Mouse (Mus musculus) olfactory bulb, adult 2 months (tissue): ENCODE data around the gene Cenpe. TPM values are rescaled to one million over a fixed set of nuclear protein-coding genes. Genes with fewer than 3 reads are reported as not detected.

ENCODE experiments used
- H3K27ac ChIP-seq: fragments of 200-500 bp; 2 replicates; pipeline ENCODE4 v1.5.1; 2012; ENCODE audit warnings: low read depth, low read length; ENCODE audit not compliant: insufficient read depth
- H3K4me1 ChIP-seq: fragments of 200-500 bp; 2 replicates; pipeline ENCODE4 v1.6.1; 2012; ENCODE audit warnings: low read length; ENCODE audit not compliant: control insufficient read depth, insufficient read depth
- H3K4me3 ChIP-seq: fragments of 200-500 bp; 2 replicates; pipeline ENCODE4 v1.5.1; 2012; ENCODE audit warnings: mild to moderate bottlenecking, low read depth, low read length, moderate library complexity; ENCODE audit not compliant: insufficient read depth
- CTCF ChIP-seq: fragments of 200-500 bp; IDR thresholded peaks from 2 replicates; pipeline ENCODE4 v1.5.1; 2012; ENCODE audit warnings: low read depth, mild to moderate bottlenecking, low read length, moderate library complexity; ENCODE audit not compliant: insufficient read depth
- POLR2A ChIP-seq: fragments of 200-500 bp; IDR thresholded peaks from 2 replicates; pipeline ENCODE4 v1.6.1; 2012; ENCODE audit warnings: mild to moderate bottlenecking, low read depth, low read length, moderate library complexity; ENCODE audit not compliant: insufficient read depth
- WGBS: fragments of 180-500 bp; shearing (Covaris S2); methylation state at CpG from one replicate; pipeline ENCODE4 v1.1.7; 2018; 5-methylcytosine and 5-hydroxymethylcytosine counted together
- polyA plus RNA-seq: library from polyadenylated mRNA; stranded (reverse); fragments of >200 nt; gene quantifications from 2 replicates; pipeline ENCODE4 v1.2.4, GENCODE M21; 2012; ENCODE audit warnings: low replicate concordance; ENCODE audit not compliant: missing spikeins, insufficient read depth, insufficient read length

Cenpe gene
- polyA plus RNA-seq, 1 experiment: 38.3 TPM

GRCm38 (mm10) chr3:135273047-135273446, 60.7 kb downstream of the Cenpe start:
- TF ChIP-seq POLR2A: no peak
- TF ChIP-seq CTCF: no peak
- H3K4me1 ChIP-seq: no peaks in the 10 kb centered on the region
- H3K27ac ChIP-seq: no peak overlapping the region
- H3K4me3 ChIP-seq: no peak overlapping the region
- WGBS: 87% methylated on average over 13 of the region's 13 CpGs

DNA sequence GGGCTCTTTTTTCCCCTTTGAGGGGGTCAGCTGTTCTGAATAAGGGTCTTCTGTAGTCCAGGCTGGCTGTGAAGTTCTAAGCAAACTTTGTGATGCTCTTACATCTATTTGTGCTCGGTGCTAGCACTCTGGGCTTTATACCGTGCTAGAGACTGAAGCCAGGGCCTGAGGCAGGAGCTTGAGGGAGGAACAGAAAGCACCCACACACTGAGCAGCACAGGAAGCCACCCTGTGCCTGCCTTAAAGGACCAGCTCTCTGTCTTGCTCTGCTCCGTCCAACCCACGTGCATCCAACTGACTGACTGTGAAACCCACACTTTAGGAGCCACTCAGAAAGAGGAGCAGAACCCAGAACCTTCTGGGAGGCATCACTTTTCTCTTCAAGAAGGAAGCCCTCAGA, 67.8 kb downstream of the Cenpe start:
- no peak for TF ChIP-seq POLR2A
- TF ChIP-seq CTCF: no peak
- Histone ChIP-seq H3K4me1 (no peaks in the 10 kb centered on the region), H3K27ac (no peak overlapping the region), H3K4me3 (no peak overlapping the region)
- 80% methylated on average over 4 of the region's 4 CpGs for WGBS

DNA sequence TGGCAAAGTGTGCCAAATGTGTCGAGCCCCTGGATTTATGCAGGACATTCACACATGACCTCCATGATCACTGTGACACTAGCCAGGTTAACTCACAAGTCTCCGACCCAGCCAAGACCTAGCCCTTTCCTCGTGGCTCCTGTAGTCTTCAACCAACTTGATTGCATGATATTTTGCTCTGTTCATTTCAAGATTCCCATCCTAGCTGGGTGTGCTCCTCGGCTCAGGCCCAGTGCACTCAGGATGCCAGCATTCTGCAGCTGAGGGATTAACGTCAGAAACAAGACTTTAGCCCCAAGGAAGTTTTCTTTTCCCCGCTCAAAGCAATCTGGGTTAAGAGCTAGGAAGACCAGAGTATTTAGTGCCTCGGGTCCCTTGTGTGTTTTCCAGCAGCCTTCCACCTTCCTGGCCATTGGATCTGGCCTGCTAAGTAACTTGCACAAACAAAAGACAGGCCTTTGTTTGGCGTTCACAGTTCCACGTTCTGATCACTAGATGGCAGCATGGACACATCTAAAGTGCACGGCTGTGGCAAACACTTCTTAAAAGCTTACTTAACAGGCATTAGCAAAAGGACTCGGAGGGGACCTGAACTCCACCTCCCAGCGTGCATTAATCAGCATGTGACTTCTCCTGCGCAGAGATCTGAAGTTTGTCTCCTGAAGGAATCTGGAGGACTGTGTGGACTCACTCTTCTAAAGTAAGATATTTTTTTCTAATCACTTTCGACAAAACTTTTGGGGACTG, 68.5 kb downstream of the Cenpe start, which contains the start of gene Bdh2:
Bdh2 (plus strand) TSS at position 553 of the 747 bp plus-strand sequence.
- H3K27ac ChIP-seq: no peak within 1 kb of the TSS
- TF ChIP-seq POLR2A (no peak), CTCF (no peak)

DNA sequence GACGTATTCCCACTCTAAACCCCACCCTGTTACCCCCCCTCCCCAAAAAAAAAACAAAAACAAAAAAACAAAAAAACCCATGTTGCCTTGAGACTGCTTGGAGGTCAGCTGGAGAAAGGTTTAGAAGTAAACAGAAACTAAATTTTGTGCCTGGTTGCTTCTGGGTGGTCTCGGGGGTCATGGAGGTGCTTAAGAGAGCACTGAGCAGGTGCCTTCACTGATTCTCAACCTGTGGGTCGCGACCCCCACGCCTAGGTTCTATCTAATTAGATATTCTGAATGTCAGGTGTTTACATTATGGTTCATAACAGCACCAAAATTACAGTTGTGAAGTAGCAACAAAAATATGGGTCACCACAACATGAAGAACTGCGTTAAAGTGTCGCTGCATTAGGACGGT, 69.4 kb downstream of the Cenpe start:
- 82% methylated on average over 8 of the region's 8 CpGs for WGBS
- TF ChIP-seq POLR2A (no peak), CTCF (no peak)

More for the DNA sequence above, 68.5 kb downstream of the Cenpe start, which contains the start of gene Bdh2:
- WGBS: 17% methylated on average over 14 of the region's 14 CpGs
- Histone ChIP-seq H3K4me3 (no peak within 1 kb of the TSS), H3K4me1 (no peaks in the 10 kb centered on the region)

DNA sequence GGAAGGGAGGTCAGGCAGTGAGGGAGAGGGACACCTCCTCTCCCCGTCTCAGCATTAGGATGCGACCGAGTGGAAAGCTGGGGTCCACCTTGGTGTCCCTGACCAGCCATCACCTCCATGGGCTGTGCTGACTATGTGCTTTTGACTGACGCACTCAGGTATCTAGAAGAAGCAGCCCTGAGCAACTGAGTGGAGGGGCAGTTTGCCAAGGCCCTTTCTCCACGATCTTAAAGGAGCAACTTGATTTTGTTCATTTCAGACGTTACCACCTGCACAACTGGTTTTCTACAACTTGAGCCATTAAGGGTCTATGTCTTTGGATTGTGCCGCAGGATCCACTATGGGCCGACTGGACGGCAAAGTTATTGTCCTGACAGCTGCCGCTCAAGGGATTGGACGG, 72.9 kb downstream of the Cenpe start:
- H3K4me3 ChIP-seq: no peak overlapping the region
- TF ChIP-seq CTCF (no peak), POLR2A (no peak)
- H3K27ac ChIP-seq: no peak overlapping the region
- 87% methylated on average over 11 of the region's 11 CpGs for WGBS
- H3K4me1 ChIP-seq: no peaks in the 10 kb centered on the region

More for the DNA sequence above, 69.4 kb downstream of the Cenpe start:
- Histone ChIP-seq H3K27ac (no peak overlapping the region), H3K4me3 (no peak overlapping the region), H3K4me1 (no peaks in the 10 kb centered on the region)

DNA sequence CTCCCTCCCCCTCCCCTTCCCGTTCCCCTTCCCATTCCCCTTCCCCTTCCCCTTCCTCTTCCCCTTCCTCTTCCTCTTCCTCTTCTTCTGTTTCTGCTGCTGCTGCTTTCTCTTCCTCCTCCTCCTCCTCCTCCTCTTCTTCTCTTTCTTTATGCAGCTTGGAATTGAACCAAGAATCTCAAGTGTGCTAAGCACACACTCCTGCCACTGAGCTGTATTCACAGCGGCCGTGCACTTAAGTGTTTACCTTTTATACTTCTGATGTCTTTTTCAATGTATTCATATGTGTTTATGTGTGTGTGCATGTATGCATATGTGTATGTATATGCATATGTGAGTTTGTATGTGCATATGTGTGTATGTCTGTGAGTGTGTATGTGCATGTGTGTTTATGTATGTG, 73.5 kb downstream of the Cenpe start:
- Histone ChIP-seq H3K27ac (no peak overlapping the region), H3K4me3 (no peak overlapping the region), H3K4me1 (no peaks in the 10 kb centered on the region)
- no peak for TF ChIP-seq POLR2A
- no peak for TF ChIP-seq CTCF
- 64% methylated on average over 3 of the region's 3 CpGs for WGBS

DNA sequence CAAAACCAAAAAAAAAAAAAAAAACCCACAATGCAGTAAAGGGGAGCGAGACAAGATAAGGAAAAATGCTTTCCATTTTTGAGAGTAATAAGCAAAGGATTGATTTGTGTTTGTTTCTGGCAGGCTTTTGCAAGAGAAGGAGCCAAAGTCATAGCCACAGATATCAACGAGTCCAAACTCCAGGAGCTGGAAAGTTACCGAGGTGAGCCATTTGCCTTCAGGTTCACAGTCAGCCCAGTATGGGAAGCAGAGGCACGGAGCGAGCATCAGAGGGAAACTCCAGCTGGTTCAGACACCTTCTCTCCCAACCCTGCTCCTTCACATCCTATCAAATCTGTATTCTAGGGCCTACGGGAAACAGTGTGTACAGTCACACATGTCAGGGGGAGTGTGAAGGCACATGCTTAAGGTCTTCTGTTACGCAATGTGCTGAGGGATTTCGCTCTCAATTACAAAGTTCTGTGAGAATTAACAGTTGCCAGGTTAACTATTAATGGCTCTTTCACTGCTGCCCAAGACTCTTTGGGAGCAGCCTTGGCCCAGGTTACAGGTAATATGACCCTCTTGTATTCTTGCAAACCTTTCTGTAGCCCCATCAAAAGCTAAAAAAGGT, 75.9 kb downstream of the Cenpe start:
- Histone ChIP-seq H3K4me3 (no peak overlapping the region), H3K4me1 (no peaks in the 10 kb centered on the region), H3K27ac (no peak overlapping the region)
- 91% methylated on average over 8 of the region's 8 CpGs for WGBS
- TF ChIP-seq CTCF: no peak
- no peak for TF ChIP-seq POLR2A

GRCm38 (mm10) chr3:135289148-135289547, 76.8 kb downstream of the Cenpe start:
- 93% methylated on average over 1 of the region's 1 CpGs for WGBS
- Histone ChIP-seq H3K4me1 (peaks cover 2% of the 10 kb centered on the region; the same call in 1 of the 2 replicates), H3K27ac (no peak overlapping the region), H3K4me3 (no peak overlapping the region)
- no peak for TF ChIP-seq CTCF

GRCm38 (mm10) chr3:135290249-135290894, 78.0 kb downstream of the Cenpe start:
- Histone ChIP-seq H3K4me3 (no peak overlapping the region), H3K4me1 (peaks cover 2% of the 10 kb centered on the region; the same call in 1 of the 2 replicates), H3K27ac (no peak overlapping the region)
- no peak for TF ChIP-seq POLR2A
- no peak for TF ChIP-seq CTCF
- 97% methylated on average over 7 of the region's 7 CpGs for WGBS
